Mouse (Mus musculus): ENCODE data around the gene Wars2.

Gene Wars2

DNA sequence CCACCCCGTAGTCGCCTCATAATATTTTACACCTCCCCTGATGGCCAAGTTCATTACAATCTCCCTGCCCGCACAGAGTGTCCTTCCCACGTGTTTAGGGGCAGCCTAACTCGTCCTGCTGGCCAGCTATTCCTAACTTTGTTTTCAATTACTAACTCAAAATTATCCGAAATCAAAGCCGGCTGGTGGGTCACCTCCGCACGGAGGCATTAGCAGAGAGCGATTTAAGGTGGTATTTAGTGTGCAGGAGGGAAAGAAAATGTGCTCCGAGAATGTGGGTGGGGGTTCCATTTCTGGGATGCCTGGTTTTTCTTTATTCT, 108.6 kb downstream of the Wars2 start:
- DNase-seq: no peak

DNA sequence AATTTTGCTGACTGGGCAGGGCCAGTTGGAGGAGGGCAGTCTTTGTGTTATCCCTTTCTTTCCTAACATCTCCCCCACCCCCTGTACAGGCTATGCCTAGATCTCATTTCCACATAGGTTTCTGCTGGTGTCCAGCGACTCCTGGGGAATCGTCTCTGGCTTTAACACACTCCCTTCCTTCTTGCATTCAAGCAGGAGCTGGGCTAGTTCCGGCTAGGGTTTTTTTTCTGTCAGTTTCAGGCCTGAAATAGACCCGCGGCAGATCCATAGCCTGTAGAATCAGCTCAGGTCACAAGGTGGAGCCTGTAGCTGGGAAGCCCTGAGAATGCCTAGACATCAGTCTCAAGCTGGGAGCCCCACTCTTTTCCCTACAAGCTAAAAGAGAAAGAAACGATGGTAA, 109.0 kb downstream of the Wars2 start:
- DNase-seq: no peak

DNA sequence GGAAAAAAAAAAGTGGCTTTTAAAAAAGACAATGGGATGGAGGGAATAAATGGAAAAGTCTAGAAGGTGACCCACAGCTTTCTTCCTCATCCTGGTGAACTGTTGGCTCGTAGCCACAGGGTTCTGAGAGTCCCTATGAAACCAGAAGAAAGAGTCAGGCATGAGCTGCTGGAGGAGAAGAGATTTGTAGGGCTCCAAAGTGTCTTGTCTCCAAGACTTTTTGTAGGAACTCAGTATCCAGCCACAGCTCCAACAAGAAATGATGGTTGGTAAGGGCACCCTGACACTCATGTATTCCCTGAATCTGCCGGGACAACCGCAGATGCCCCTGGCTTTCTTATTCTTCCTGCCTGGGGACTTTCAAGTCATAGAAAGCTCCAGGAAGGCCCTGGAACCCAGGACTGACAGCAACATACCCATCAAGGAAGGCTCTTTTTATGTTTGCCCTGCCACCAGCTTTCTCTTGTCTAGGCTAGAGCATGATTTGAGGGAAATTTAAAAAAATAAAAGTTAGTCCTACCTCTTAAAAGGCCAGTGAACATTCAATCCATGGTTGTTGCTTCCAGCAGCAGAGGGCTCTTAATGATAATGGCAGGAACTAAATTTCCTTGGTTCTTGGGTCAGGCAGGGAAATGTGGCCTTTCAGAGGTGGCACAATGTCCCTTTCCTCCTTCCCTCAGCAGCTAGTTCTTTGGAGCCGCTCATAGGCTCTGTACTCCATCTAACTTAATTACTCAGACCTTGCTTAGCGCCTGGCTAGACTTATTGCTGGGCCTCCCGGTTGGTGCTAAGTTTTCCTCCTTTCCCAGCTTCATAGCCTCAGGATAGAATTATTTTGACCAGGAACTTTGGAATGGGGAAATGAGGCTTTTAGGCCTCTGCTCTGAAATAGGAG, 110.7 kb downstream of the Wars2 start:
- DNase-seq: no peak

DNA sequence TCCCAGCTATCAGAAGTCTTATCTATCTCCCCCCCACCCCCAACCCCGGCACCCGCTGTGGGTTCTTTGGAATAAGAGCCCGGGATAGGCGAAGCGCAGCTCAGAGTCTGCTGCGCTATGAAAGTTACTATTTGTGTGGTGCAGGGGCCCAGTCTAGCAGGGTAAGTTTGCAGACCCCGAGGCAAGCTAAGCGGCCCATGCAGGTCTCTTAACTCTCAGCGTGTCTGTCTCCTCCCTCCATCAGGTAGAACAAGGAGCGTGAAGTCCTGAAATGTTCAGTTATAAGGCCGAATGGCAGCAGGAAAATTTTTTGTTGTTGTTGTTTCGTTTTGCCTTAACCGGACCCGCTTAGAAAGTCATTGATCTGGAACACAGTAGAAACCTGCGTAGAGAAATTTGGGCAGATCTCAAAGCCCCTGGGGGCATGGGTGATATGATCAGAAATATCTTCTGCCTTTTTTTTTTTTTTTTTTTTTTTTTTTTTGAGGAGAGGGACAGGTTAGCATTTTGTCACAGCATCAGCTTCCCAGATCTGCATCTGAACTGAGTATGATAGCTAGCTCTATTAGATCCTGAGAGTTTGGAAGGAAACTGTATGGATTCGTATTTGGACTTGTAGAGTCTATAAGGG, 111.7 kb downstream of the Wars2 start:
- DNase-seq: no peak

DNA sequence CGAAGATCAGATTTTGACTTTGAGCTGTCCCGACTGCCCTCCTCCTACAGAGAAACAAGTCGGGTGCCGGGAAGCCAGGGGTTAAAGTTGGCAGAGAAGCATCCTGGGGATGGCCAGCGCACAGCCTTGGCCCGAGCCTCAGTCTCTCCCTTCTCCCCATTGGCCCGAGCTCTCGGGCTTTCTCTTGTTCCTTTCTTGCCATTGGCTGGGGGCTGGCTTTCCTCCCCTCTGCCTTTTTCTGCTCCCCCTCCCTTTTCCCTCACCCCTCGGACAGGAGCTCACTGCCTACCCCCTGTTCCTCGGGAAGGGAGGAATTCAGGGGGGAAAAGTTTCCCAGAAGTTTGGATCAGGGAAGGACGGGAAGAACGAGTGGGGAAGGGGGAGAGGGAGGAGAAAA, 112.2 kb downstream of the Wars2 start:
- no peak for DNase-seq

DNA sequence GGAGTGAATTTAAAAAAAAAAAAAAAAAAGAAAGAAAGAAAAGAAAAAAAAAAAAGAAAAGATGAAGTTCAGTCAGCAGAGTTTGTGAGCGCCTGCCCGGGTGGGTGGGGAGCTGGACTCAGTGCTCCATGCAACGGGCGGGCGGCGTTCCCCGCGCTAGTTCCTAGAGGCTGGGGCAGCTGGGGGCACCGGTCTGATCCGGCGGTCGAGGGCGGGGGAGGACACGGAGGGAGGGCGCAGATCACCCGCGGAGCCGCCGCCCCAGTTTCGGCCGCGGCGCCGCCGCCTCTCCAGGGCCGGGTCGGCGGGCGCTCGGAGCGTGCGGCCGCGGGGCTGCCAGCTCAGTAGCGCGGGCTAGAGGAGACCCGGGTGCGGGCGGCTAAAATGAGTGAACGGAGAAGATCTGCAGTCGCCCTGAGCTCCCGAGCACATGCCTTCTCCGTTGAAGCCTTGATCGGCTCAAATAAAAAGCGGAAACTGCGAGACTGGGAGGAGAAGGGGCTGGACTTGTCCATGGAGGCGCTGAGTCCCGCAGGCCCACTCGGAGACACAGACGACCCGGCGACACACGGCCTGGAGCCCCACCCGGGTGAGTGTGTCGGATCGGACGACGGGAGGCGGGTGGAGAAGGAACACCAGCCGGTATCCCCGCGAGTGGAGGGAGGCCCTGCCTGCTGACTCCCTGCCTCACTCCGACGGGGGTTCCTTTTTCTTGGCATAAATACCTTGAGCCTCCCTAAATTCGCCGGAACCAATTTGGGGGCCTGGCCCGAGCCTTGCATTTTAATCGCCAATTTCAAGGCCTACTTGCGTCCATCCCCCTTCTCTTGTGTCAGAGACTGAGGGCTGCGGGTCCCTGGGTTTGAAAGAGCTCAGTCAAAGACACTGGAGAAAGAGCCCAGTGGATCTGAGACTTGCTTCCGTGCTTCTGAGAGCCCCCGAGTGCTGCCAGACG, 112.9 kb downstream of the Wars2 start:
- no peak for DNase-seq

DNA sequence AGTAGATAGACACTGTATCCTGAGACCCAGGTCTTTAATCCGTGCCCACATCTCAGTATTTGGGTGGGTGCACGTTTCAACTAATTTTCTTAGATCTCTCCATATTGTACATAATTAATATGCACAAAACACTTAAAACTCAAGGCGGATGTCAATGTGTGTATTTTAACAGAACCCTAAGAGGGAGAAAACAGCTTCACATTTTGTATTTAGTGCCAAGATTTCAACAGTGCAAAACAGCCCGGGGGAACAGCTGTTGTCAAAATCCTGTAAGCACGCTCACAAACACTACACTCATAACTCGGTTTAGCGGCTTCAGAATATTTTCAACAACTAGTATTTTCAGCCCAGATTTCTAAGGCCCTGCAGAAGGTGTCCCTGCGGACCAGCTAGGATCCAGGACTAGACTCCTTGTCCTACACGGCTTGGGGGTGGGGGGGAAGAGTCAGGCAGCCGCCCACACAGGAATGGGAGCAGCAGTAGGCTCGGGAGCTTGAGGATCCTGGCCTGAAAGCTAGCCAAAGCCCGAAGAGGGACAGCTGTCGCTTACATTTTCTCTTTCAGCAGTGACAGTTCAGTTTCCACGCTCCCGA, 113.8 kb downstream of the Wars2 start:
- no peak for DNase-seq

DNA sequence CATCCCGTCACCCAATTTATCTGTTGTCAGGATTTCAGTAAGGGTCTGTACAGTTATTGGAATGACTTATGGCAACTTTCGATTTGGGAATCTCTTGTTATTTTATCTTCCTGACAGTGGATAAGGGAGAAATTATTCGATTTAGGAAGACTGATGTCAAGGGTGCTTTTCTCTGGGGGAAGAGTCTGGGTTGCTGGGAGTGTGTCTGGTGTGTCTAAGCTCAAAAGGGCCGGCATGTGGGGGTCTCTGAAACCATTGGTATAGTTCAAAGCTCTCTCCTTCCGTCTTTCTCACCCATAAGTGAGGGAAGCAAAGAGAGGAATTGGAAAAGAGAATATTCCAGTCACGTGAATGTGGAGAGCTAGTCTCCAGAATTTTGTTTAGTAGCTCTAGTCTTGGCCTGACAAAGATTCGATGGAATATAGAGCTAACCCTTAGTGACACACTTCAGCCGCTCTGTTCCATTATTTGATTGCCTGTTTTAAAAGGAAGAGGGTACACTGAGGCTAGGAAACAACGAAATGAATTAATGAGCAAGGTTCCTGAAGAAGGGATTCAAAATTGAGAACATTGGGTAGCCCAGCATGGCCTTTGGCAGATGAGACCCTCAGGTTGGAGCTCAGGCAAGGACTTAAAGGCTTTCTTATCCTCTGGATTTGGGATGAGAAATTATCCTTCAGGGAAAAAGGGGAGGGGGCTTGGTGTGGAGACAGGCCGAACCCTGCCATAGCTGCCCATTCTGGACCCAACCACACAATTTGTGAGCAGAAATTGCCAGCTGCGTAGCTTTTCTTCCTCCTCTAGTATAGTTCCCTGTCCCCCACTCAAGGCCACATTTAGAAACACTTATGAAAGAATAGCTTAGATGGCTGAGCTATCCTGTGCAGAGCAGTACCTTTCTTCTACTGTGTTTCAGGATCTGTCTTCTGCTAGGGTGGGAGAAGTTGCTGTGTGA, 114.8 kb downstream of the Wars2 start:
- no peak for DNase-seq

DNA sequence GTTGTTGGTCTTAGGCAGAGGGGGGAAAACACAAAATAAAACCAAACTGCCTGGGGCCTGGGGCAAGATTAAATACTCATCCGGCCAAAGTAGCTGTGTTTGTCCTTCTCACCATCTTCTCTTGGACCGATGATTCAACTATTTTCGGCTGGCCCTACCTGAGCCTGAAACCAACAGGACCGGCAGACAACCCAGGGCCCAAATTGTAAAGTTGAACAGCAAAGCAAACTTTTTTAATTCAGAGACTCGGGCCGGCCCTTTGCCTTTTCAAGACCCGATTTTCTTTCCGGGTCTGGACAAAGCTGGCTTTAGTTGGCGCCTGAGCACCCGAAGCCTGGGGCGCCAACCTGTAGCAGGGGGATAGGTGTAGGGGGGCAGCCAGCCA, 115.5 kb downstream of the Wars2 start:
- no peak for DNase-seq

DNA sequence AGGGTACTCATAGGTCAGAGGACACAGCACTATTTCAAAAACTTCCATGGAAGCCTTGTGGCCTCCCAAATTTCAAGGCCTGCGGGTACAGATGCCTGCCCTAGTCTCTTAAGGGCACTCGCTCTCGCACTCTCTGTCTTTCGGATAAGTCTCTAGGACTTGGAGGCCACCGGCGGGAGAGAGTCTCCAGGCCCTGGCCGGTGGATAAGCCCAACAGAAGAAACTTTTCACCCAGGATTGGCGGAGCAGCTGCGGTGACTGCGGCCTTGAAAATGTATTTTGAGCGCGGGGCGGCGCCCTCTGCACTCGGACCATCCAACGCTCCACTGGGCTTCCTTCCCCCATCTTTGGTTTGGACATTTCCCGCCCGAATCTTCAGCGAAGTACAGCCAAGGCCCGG, 115.9 kb downstream of the Wars2 start:
- DNase-seq: no peak

DNA sequence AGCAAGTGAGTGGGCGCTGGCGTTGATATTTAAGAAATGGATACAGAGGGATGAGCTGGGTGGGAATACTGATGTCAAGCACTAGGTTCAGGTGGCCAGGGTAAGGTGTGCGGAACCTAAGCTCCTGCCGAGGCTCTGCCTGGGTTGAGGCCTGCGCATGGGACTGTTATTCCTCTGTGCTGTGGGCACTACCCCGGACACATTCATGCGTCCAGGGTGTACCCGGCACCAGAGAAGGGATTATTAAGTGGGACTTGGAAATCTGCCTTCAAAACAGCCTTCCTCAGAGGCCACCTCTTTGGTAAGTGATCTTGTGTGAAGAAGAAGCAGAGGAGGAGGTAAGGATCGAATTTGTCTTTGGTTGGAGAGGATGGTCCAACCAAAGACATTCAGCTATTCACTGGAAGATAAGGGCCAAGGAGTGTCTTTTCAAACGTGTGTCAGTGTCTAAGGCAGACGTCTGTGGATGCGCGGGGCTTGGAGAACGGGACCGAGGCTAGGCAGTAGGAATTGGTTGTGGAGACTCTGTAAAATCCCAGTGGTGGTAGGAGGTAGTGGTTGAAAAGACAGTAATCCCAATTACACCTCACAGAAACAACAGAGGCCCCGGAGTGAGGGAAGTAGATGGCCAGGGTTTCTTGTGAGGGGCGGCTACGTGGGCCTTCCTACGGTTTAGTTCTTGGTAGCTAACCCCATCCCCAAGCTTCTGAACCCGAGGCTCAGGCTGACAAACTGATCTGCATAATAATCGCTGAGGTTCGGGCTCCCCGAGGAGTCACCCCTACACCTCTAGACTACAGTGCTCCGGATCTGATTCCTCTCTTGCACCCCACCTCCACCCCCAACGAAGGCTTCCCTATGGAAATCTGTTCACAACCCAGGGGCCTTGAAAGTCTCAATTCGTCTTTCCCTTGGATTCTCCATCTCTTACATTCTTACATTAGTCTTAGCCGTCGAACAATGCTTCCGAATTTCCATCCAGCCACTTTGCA, 117.0 kb downstream of the Wars2 start:
- no peak for DNase-seq

DNA sequence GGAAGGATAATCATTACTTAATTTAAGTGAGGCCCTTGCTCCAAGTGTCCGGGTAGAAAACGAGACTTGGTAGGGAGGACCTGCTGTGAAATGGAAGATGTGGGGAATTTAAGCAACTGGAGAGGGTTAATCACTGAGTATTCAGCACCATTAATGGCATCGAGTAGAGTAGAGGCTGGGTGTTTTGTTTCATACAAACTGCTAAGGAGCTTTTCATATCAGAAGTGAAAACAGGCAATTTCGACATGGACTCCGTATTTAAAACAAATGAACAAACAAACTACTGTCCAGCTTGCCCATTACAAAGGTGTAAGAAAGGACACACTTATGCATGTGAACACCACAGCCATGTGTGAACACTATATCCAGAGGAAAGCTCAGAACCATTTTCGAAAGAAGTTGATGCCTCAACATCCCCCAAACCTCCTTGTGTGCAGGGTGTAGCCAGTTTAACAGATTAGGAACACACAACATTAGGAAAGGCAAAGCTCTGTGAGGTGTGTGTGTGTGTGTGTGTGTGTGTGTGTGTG, 118.9 kb downstream of the Wars2 start:
- no peak for DNase-seq

DNA sequence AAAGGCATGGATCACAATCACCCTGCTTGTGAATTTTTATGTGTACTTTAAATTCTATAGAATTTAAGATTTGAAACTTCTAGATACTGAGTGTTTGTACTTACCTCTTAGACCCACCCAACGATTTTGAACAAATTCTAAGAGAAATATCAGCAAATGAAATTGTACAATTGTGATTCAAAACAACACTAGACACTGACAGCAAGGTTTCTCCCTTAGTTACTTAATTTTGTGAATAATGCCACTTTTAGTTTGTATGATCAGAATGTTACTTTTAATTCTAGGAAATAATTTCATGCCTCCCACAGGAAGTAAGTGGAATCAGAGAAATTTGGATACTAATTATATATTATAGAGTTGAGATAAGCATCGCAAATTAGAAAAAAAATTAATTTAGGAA, 119.5 kb downstream of the Wars2 start:
- no peak for DNase-seq

DNA sequence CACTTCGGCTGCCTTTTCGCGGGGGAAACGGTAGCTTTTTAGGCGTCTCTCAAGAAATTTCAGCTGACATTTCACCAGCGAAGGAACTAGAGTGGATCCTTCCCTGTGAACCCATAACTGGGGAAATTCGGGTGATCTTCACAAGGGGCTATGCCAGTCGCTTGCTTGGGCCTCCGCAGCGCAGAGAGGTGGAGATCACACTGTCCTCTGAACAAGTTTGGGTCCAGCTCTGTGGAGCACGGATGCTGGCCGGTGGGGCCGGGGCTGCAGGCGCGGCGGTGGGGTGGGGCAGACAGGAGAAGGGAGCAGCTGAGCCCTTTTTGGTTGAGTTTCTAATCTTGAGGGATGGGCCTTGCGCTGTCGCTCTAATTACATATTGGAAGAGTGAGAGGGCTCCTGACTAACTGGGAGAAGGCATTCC, 120.5 kb downstream of the Wars2 start:
- DNase-seq: no peak

DNA sequence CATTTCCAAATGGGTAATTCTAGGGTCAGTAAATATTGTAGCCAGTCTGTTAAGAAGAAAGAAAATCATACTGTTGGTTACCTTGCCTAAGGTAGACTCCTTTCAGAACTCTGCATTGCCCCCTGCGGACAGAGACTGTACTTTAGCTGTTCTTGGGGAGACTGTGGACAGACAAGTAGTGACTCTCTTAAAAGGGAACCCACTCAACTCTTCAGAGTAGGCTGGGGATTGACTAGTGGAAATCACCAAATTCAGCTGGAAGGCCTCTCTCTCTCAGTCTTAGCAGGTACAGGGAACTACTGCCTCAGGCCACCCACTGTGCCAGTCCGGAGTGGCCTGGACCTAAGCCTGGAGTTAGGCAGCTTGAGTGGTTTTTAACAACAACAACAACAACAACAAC, 121.1 kb downstream of the Wars2 start:
- no peak for DNase-seq

DNA sequence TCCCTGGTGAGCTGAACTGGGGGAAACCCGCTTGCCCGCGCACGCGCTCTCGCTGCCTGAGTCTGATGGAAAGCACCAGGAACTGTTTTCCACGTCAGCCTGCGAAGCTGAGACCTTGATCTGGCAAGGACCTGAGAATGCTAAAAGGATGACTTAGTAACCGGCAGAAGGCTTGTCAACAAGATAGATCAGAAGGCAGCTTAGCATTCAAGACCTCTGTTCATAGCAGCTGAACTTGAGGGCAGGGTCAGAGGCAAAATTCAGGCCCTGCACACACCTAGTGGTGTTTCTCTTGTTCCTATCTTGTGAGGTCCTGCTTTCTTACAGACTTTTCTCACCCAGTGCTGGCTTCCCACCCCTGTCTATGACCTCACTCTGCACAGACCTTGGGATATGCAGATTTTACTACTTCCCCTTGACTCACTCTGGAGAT, 122.6 kb downstream of the Wars2 start:
- DNase-seq: no peak

DNA sequence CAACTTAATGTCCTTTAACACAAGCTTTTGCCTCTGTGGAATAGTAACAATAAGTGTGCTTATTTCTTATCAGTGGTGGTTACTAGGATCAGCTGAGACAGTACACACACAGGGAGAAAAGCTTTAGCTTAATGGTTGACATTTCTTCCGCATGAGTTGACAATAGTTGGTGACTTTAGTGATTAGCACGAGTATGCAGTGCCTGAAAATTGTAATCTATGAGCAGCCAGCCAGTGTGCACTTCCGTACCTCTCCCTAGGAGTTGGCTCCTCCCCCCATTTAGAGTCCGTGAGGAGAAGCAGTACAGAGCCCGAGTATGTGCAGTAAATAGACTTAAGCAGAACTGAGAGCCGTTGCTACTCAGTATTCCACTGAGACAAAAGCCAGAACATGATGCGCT, 123.8 kb downstream of the Wars2 start:
- DNase-seq: no peak

DNA sequence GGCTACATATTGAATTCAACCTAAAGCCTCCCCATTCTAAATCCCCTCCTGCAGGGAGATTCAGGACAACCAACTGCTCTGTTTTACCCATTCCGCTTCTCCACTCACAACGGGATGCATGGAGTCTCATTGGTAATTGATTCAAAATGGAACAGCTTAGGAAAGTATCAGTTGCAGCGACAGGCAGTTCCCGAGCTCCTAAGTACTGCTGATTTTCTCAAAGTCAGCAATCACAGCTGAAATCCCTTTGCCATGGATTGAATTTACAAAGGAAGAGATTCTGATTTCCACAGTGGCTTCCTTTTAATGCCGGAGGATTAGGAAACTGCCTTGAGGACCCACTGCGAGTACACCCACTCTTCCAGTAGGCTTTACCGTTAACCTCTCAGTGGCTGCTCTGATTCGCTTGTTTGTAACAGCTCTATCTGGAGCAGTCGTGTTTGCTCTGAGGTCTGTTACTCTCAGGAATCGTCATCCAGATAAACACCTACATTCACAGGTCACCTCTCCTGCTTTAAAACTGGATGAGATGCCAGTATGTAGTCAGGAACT, 126.0 kb downstream of the Wars2 start:
- no peak for DNase-seq

DNA sequence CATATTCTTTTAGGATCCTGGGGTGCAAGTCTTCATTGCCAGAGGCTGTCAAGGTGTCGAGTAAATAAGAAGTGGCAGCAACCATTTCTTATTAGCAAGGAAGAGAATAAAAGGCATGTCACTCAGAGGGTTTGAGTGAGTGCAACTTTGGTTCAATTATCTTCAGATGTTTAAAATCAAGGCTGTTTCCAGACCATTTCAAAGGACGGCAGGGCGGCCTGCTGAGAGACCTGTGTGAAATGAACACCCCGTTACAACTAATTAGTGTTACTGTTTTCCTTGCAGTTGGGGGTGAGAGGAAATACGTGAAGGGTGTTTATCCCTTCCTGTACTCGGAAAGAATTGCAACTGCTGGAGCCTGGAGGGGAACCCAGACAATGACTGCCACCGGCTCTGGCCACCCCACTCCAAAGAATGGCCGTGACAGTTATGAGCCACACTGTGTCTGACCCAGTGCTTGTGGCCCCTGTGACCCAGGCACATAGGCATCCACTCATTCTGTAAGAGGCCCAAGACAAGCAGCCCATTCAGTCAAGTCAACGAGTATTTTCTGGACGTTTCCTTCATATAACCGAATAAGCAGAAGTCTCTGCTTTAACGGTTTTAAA, 137.2 kb downstream of the Wars2 start:
- DNase-seq: no peak

DNA sequence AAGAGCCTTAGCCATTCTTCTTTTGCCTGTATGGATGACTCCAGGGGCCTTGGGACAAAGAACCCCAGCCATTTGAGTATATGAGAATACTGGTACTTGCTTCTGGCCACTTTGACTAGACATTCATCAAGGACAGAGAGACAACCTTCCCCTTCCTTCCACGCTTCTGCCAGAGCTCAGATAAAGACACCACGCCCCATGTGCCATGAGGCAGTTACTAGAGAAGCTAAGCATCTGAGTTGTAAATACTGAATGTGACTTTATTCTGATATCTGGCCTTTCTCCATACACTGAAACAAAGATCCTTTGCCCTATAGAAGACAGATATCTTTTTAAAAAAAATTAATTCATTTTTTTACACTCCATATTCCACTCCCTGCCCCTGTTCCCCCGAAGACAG, 138.8 kb downstream of the Wars2 start:
- no peak for DNase-seq
